Mouse (Mus musculus) hindlimb bud, embryonic 11.5 days (tissue): ENCODE data around the gene Smdt1.

Source experiments
- DNase-seq: peaks from one replicate; pipeline ENCODE4 v3.0.0-alpha.2; 2012; ENCODE audit warnings: low read depth, low spot score; ENCODE audit errors: extremely low spot score

Smdt1 gene

DNA sequence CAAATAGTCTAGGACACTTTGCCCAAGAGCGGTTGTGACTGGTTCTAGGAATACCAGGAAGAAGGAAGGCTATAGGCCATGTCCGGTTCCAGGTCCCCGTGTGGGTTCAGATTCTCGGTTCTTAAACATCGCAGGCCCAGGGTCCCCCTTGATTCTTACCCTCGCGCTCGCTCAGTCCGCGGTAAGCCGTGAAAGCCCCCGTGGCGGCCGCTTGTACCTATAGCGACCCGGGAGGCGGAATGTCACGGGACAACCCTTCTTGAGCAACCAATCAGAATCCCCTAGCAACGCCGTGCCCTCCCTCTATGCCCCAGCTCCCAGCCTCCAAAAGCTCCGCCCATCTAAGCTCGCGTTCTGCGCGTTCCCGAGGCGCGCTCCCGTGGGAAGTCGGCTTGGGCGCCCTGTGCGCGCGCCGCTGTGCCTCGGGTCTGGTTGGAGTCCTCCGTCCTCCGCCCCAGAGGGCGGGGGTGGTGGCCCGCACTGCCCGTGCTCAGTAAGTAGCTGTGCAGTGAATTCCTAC is at the start of gene Smdt1, which contains the start of the genes Naga and Pheta2:
Gene Smdt1, plus strand, starts transcription at position 367 of the 520 bp plus-strand sequence.
Gene Naga, minus strand, starts transcription at position 333 of the 520 bp plus-strand sequence.
Gene Pheta2, plus strand, starts transcription at position 350 of the 520 bp plus-strand sequence.
- DNase-seq = peak; percentile 89

GRCm38 (mm10) chr15:82290252-82290651 is 48.5 kb upstream of the Smdt1 start:
- DNase-seq = no peak

- DNase-seq = no peak
These were observed 45.9 kb upstream of the Smdt1 start for GRCm38 (mm10) chr15:82292851-82293250.

DNA sequence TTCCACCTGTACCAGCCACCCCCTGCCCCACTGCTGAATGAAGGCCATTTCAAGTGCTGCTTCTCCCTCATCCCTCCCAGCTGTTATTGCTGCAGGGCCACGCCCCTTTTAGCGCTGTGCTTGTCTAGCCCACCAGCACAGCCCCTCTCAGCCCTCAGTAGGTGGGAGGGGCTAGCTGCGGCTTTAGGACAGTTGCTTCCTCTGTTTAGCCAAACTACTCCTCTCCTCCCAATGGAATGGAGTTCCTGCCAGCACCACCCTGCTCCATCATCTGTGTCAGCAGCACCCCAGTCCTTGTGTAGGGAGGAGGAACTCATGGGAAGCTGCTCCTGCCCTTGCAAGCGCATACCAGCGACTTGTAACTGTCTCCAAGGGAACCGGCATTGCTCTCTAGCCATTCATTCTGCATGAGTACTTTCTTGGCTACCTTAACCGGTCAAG is 45.5 kb upstream of the Smdt1 start:
- no peak for DNase-seq

DNA sequence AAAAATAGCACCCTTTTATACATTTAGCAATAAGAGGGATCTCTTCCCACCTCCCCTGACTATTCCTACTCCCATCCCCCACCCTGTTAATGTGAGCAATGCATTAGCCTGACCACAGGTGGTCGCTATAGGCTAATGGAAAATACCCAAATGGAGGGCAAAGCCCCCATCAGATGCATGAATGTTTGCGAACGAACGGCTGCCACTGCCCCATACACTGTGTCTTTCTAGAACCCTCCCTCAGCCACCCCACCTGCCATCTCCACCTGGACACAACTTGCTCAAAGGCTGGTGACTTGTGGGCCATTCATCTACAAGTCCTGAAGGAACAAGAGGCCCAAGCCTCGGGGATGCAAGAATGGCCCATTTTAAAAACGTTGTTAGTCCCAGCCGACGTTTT is 44.7 kb upstream of the Smdt1 start:
- DNase-seq = no peak

DNA sequence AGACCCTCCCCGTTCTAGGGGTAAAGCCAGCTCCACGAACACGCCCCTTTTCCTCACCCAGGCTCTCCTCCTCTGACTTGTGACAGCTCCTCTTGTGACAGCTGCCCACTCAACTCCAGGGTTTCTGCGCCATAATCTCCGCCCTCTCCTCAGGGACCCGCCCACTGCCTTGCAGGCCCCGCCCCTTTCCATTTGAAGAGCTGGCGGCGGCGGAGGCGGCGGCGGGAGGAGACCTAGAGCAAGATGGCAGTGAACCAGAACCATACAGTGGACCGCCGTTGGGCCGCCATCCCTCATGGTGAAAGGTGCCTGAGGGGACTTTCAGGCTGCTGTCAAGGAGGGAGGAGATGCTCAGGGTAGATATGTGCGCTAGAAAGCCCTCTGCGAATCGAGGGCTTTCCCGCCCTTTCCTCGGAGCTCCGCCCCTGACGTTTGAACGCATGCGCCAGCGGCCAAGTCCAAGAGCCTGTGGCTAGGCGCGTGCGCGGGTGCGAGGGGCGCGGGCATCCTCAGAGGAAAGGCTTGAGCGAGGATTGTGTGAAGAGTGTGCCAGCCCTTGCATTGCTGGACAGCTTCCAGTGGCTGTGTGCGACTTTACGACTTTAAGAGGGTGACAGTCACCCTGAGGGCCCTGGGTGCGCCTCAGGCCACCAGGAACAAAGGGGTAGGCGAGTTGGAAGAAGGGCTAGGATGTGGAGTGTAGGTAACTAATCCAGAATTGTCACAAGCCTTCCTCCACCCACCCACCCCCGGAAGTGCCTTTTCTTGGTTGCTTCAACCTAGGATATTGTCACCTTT is 39.8 kb upstream of the Smdt1 start, which contains the start of gene Wbp2nl:
Gene Wbp2nl, plus strand, starts transcription at position 191 of the 798 bp plus-strand sequence.
- no peak for DNase-seq

GRCm38 (mm10) chr15:82307107-82307506 is 31.7 kb upstream of the Smdt1 start:
- no peak for DNase-seq

DNA sequence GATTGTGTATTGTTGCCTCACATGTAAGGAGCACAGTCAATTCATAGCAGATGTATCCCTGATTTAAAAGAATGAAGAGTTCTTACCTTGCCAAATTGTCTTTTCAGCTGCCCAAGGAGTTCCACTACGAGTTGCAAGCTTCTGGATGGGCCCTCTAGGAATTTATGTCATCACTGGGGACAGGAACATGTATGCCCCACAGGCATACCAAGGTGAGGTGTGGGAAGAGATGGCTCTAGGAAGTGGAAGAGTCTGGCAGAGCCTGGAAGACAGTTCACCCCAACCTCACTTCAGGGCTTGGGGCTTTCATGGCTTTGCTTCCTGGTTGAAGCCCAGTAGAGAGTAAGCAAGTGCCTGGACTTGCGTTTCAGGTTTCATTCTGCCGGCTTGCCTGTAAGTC is 30.3 kb upstream of the Smdt1 start:
- DNase-seq = no peak

DNA sequence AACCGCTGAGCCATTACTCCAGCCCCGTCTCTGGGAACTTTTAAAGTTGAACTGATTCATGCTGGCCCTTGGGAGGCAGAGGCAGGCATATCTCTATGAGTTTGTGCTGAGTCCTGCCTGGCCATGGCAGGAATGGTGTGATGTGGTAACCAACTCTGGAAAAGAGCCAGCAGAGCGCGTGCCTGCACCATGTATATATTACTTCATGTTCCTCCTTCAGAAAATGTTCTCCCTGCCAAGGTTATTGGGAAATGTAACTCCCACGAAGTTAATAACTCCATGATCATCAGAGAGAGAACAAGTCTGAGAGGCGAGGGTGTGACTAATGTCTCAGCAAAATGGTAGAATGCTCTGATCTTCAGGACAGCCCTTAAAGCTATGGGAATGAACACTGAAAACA is 20.9 kb upstream of the Smdt1 start:
- no peak for DNase-seq

GRCm38 (mm10) chr15:82319613-82320012 is 19.1 kb upstream of the Smdt1 start:
- no peak for DNase-seq

GRCm38 (mm10) chr15:82322195-82322594 is 16.6 kb upstream of the Smdt1 start:
- no peak for DNase-seq

DNA sequence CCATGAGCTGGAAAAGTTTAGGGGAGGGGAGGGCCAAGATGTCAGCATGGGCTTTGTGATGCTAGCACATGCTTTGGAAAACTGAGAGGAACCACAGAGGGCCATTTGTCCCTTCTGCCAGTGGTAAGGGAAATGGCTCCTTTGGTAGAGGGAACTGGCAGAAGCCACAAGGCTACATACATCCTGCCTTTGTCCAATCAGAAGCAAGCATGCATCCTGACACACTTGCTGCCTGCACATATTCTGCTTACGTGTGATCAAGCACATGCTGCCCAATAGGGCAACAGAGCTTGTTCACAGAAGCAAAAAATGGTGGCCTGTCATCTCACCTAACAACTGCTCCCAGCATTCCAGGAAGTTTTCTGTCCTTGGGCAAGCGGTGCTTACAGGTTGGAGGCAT is 13.4 kb upstream of the Smdt1 start:
- DNase-seq = no peak

GRCm38 (mm10) chr15:82335194-82335593 is 3.6 kb upstream of the Smdt1 start:
- no peak for DNase-seq

GRCm38 (mm10) chr15:82336629-82337028 is 2.1 kb upstream of the Smdt1 start:
- no peak for DNase-seq

- DNase-seq = no peak
These were observed 884 bp upstream of the Smdt1 start for GRCm38 (mm10) chr15:82337875-82338274.

- DNase-seq = no peak
These were observed 391 bp downstream of the Smdt1 start for GRCm38 (mm10) chr15:82339150-82339549.

GRCm38 (mm10) chr15:82339634-82340254 is 985 bp downstream of the Smdt1 start:
- no peak for DNase-seq

GRCm38 (mm10) chr15:82340414-82341035 is 1.8 kb downstream of the Smdt1 start:
- no peak for DNase-seq

DNA sequence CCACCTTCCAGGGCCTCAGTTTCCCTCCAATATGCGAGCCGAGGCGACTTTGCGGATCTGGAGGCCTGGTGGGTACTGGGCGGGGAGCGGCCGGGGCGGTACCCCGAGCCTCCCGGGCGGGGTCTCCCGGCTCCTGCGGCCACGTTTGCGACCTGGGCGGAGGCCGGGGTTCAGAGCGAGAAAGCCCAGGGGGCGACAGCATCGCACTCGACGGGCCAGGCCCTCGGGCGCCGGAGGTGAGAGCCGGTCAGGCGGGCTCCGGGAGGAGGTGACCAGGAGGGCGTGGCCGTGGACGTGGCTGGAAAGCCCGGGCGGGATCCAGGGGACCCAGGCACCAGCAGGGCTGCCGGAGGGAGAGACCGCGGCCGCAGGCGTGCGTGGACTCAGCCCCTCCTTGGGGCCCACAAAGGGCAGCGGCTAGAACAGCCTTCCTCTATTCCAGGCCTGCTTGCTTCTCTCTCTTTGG is 2.3 kb downstream of the Smdt1 start:
- DNase-seq = no peak

- no peak for DNase-seq
These were observed 3.1 kb downstream of the Smdt1 start for GRCm38 (mm10) chr15:82341675-82342542.
